Mouse (Mus musculus): Measurements from ENCODE around the gene Srgap1. TPM values are rescaled to one million over a fixed set of nuclear protein-coding genes. Genes with fewer than 3 reads are reported as not detected.
"Not testable (repeated sequence)": the region's sequence is repeated elsewhere in the genome, so short reads cannot be mapped to it uniquely, and the experiment has no call there.

Srgap1 gene
- polyA plus RNA-seq, 1 experiment from 2014 or later, result 12.7 TPM

- Histone ChIP-seq H3K27ac (ENCODE audit: low read depth) (no peak overlapping the region), H3K4me2 (no peak overlapping the region), H3K27me3 (ENCODE audit: insufficient read depth, low read length) (no peaks in the 10 kb centered on the region), H3K4me3 (ENCODE audit: low read depth, low read length) (no peak overlapping the region), H3K9ac (no peak overlapping the region), H3K9me3 (ENCODE audit: low read depth, low read length) (no peaks in the 10 kb centered on the region), H3K4me1 (ENCODE audit: insufficient read depth) (no peaks in the 10 kb centered on the region), H3K36me3 (ENCODE audit: insufficient read depth) (no peaks in the 10 kb centered on the region)
- no peak for TF ChIP-seq CTCF (IDR thresholded peaks at IDR 0.05; ENCODE audit: low read depth)
- DNase-seq (no peak), ATAC-seq (ENCODE audit: insufficient read depth) (no peak)
- 60% methylated on average over 4 of the region's 4 CpGs for WGBS
These were observed 273.3 kb downstream of the Srgap1 start for GRCm38 (mm10) chr10:121773813-121774212.

DNA sequence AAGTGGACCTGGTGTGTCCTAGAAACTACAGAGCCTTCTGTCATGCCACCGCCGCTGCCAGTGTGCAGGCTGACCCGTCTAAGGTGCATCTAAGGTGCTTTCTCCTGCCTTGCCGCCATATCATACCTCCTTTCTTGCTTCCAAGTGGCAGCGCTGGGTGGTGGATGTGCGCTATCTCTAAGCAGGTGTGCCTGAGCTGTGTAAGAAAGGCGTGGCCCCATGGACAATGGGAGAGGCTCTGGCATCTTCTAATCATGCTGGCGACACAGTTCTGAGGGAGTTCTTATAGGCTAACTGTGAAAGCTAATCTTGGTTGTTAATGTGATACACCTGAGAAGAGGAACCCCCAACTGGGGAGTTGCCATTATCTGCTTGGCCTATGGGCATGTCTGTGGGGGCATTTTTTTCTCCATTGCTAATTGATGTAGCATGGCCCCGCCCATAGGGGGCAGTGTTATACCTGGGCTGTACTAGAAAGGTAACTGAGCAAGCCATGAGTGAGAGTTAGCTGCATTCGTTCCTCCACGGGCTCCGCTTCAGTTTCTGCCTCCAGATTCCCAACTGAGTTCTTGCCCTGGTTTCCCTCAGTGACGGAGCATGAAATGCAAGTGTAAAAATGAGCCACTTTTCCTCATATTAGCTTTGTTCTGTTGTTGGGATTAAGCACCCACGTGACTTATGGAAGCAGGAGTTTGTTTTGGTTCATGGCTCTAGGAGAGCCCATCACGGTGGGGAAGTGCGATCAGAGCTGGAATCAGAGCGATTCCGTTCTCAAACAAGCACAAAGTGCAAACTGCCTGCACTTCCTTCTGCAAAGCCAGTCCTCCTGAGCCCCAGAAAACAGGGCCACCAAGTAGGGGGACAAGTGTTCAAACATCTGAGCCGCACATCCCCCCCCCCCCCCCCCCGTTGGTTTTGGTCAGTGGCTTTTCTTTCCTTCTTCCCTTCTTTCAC lies 276.2 kb downstream of the Srgap1 start:
- peak; percentile 54 for DNase-seq
- Histone ChIP-seq H3K4me2 (peak overlapping the region; percentile 45), H3K9me3 (ENCODE audit: low read depth, low read length) (no peaks in the 10 kb centered on the region), H3K4me3 (ENCODE audit: low read depth, low read length) (no peak overlapping the region), H3K27me3 (ENCODE audit: insufficient read depth, low read length) (no peaks in the 10 kb centered on the region), H3K9ac (no peak overlapping the region), H3K4me1 (ENCODE audit: insufficient read depth) (no peaks in the 10 kb centered on the region), H3K36me3 (ENCODE audit: insufficient read depth) (no peaks in the 10 kb centered on the region), H3K27ac (ENCODE audit: low read depth) (no peak overlapping the region)
- TF ChIP-seq CTCF (IDR thresholded peaks at IDR 0.05; ENCODE audit: low read depth), result peak; percentile 65
- ATAC-seq (ENCODE audit: insufficient read depth), result peak; percentile 66; the same call in 1 of the 2 replicates
- WGBS, result 49% methylated on average over 20 of the region's 20 CpGs

- ATAC-seq (ENCODE audit: insufficient read depth) (no peak), DNase-seq (no peak)
- H3K9me3 ChIP-seq (ENCODE audit: low read depth, low read length), result no peaks in the 10 kb centered on the region
- H3K36me3 ChIP-seq (ENCODE audit: insufficient read depth), result no peaks in the 10 kb centered on the region
- TF ChIP-seq CTCF (IDR thresholded peaks at IDR 0.05; ENCODE audit: low read depth), result no peak
- H3K4me2 ChIP-seq, result no peak overlapping the region
- no peaks in the 10 kb centered on the region for H3K27me3 ChIP-seq (ENCODE audit: insufficient read depth, low read length)
- H3K4me1 ChIP-seq (ENCODE audit: insufficient read depth), result no peaks in the 10 kb centered on the region
- H3K27ac ChIP-seq (ENCODE audit: low read depth), result no peak overlapping the region
- 82% methylated on average over 5 of the region's 5 CpGs for WGBS
- no peak overlapping the region for H3K4me3 ChIP-seq (ENCODE audit: low read depth, low read length)
- no peak overlapping the region for H3K9ac ChIP-seq
These were observed 277.4 kb downstream of the Srgap1 start for GRCm38 (mm10) chr10:121769711-121770110.

DNA sequence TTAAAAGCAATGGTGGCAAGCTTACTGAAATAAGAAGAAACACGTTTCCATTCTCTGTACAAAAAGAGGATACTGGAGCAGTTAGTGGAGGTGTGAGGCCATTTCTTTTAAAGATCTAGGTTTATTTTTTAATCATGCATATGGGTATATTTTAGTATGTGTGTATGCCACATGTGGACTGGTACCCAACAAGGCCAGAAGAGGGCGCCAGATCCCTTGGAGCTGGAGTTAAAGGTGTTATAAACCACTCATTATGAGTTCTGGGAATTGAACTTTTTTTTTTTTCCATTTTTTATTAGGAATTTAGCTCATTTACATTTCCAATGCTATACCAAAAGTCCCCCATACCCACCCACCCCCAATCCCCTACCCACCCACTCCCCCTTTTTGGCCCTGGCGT lies 279.8 kb downstream of the Srgap1 start:
- H3K27me3 ChIP-seq (ENCODE audit: insufficient read depth, low read length); ATAC-seq (ENCODE audit: insufficient read depth); H3K27ac ChIP-seq (ENCODE audit: low read depth); H3K4me2 ChIP-seq; H3K36me3 ChIP-seq (ENCODE audit: insufficient read depth); H3K4me1 ChIP-seq (ENCODE audit: insufficient read depth); H3K9ac ChIP-seq; H3K4me3 ChIP-seq (ENCODE audit: low read depth, low read length); H3K9me3 ChIP-seq (ENCODE audit: low read depth, low read length): not testable (repeated sequence)
- DNase-seq, result peak; percentile 44
- peak; percentile 45 for TF ChIP-seq CTCF (IDR thresholded peaks at IDR 0.05; ENCODE audit: low read depth)
- WGBS, result 77% methylated on average over 3 of the region's 3 CpGs

GRCm38 (mm10) chr10:121765174-121766057 lies 281.7 kb downstream of the Srgap1 start:
- no peak overlapping the region for H3K4me2 ChIP-seq
- no peak for TF ChIP-seq CTCF (IDR thresholded peaks at IDR 0.05; ENCODE audit: low read depth)
- no peaks in the 10 kb centered on the region for H3K9me3 ChIP-seq (ENCODE audit: low read depth, low read length)
- H3K27ac ChIP-seq (ENCODE audit: low read depth), result no peak overlapping the region
- no peaks in the 10 kb centered on the region for H3K36me3 ChIP-seq (ENCODE audit: insufficient read depth)
- no peak overlapping the region for H3K4me3 ChIP-seq (ENCODE audit: low read depth, low read length)
- H3K4me1 ChIP-seq (ENCODE audit: insufficient read depth), result no peaks in the 10 kb centered on the region
- ATAC-seq (ENCODE audit: insufficient read depth) (no peak), DNase-seq (no peak)
- 67% methylated on average over 10 of the region's 10 CpGs for WGBS
- no peaks in the 10 kb centered on the region for H3K27me3 ChIP-seq (ENCODE audit: insufficient read depth, low read length)
- H3K9ac ChIP-seq, result no peak overlapping the region

- H3K9ac ChIP-seq, result no peak overlapping the region
- WGBS, result 80% methylated on average over 13 of the region's 13 CpGs
- H3K4me1 ChIP-seq (ENCODE audit: insufficient read depth), result no peaks in the 10 kb centered on the region
These were observed 282.5 kb downstream of the Srgap1 start for GRCm38 (mm10) chr10:121764469-121765173.

More at GRCm38 (mm10) chr10:121764469-121765173, 282.5 kb downstream of the Srgap1 start:
- ATAC-seq (ENCODE audit: insufficient read depth), result no peak
- peak; percentile 27; the same call in 1 of the 2 replicates for TF ChIP-seq CTCF (IDR thresholded peaks at IDR 0.05; ENCODE audit: low read depth)
- Histone ChIP-seq H3K9me3 (ENCODE audit: low read depth, low read length) (no peaks in the 10 kb centered on the region), H3K27ac (ENCODE audit: low read depth) (no peak overlapping the region), H3K4me3 (ENCODE audit: low read depth, low read length) (no peak overlapping the region), H3K36me3 (ENCODE audit: insufficient read depth) (no peaks in the 10 kb centered on the region), H3K27me3 (ENCODE audit: insufficient read depth, low read length) (no peaks in the 10 kb centered on the region), H3K4me2 (no peak overlapping the region)
- DNase-seq, result no peak

Measured in lung, embryonic 14.5 days (tissue).